Mouse (Mus musculus) adrenal gland, adult 18-20 months (tissue): Measurements from ENCODE around the gene Apopt1. TPM values are rescaled to one million over a fixed set of nuclear protein-coding genes. Genes with fewer than 3 reads are reported as not detected.
A peak's percentile ranks its signal among the peaks of the same experiment; 100 is the strongest.

Source experiments
- DNase-seq, 2 experiments: peaks; one replicate each; pipeline ENCODE4 v3.0.0; 2021 to 2022; ENCODE audit warnings: low spot score in 2 of 2
- total RNA-seq, 2 experiments: library from RNA; stranded (reverse); gene quantifications; 1 replicate in 1 of 2; 2 replicates in 1 of 2; pipeline ENCODE4 v1.2.3; 2021

Apopt1 gene
- total RNA-seq, 2 experiments from 2014 or later = 61.0 to 61.3 TPM

GRCm38 (mm10) chr12:111741338-111741737 is 28.3 kb downstream of the Apopt1 start:
- no peak for DNase-seq

GRCm38 (mm10) chr12:111743419-111743818 is 30.4 kb downstream of the Apopt1 start:
- no peak for DNase-seq

GRCm38 (mm10) chr12:111743981-111744423 is 30.9 kb downstream of the Apopt1 start:
- DNase-seq = no peak

GRCm38 (mm10) chr12:111745274-111745673 is 32.2 kb downstream of the Apopt1 start:
- no peak for DNase-seq

GRCm38 (mm10) chr12:111746091-111746490 is 33.0 kb downstream of the Apopt1 start:
- DNase-seq = peak in 1 of 2 experiments; percentile 51

GRCm38 (mm10) chr12:111747421-111747820 is 34.4 kb downstream of the Apopt1 start:
- no peak for DNase-seq

- no peak for DNase-seq
Measured at GRCm38 (mm10) chr12:111750739-111751138, 37.7 kb downstream of the Apopt1 start.

- no peak for DNase-seq
Measured at GRCm38 (mm10) chr12:111752491-111752890, 39.4 kb downstream of the Apopt1 start.

- DNase-seq = no peak
Measured at GRCm38 (mm10) chr12:111753347-111753746, 40.3 kb downstream of the Apopt1 start.

- DNase-seq = no peak
Measured at GRCm38 (mm10) chr12:111754710-111755109, 41.6 kb downstream of the Apopt1 start.

- no peak for DNase-seq
Measured at GRCm38 (mm10) chr12:111755231-111755630, 42.2 kb downstream of the Apopt1 start.

GRCm38 (mm10) chr12:111756082-111756697 is 43.1 kb downstream of the Apopt1 start:
- no peak for DNase-seq

GRCm38 (mm10) chr12:111756698-111757082 is 43.6 kb downstream of the Apopt1 start:
- no peak for DNase-seq

- no peak for DNase-seq
Measured at GRCm38 (mm10) chr12:111757561-111758325, 44.7 kb downstream of the Apopt1 start.

- peak; percentile 84 to 85 for DNase-seq
Measured at GRCm38 (mm10) chr12:111758381-111759175, 45.5 kb downstream of the Apopt1 start, which contains the start of gene Klc1. Gene Klc1, plus strand, starts transcription at chr12:111758849.

- peak; percentile 49 to 57 for DNase-seq
Measured at GRCm38 (mm10) chr12:111759176-111760061, 46.4 kb downstream of the Apopt1 start.

- DNase-seq = no peak
Measured at GRCm38 (mm10) chr12:111760306-111760908, 47.3 kb downstream of the Apopt1 start.

- DNase-seq = no peak
Measured at GRCm38 (mm10) chr12:111762620-111763280, 49.7 kb downstream of the Apopt1 start.
